Mouse (Mus musculus) urinary bladder, postnatal 25 days (tissue): ENCODE data around the gene Serpinb6a.
"Not testable (repeated sequence)": the region's sequence is repeated elsewhere in the genome, so short reads cannot be mapped to it uniquely, and the experiment has no call there.

Experiments used
- DNase-seq: peaks from one replicate; pipeline ENCODE4 v3.0.0; 2022; ENCODE audit warnings: low spot score

Gene Serpinb6a

GRCm38 (mm10) chr13:33989625-33990024 is 13.0 kb downstream of the Serpinb6a start:
- no peak for DNase-seq

GRCm38 (mm10) chr13:33966574-33966973 is 36.0 kb downstream of the Serpinb6a start:
- no peak for DNase-seq

GRCm38 (mm10) chr13:33966025-33966412 is 36.6 kb downstream of the Serpinb6a start:
- no peak for DNase-seq

- no peak for DNase-seq
Measured at GRCm38 (mm10) chr13:33965056-33966024, 37.3 kb downstream of the Serpinb6a start.

GRCm38 (mm10) chr13:33964206-33965046 is 38.2 kb downstream of the Serpinb6a start, which contains the start of gene Nqo2:
Gene Nqo2, plus strand, starts transcription at chr13:33964687.
- peak; percentile 47 for DNase-seq

GRCm38 (mm10) chr13:33959771-33960170 is 42.8 kb downstream of the Serpinb6a start:
- no peak for DNase-seq

GRCm38 (mm10) chr13:33956571-33957421 is 45.8 kb downstream of the Serpinb6a start:
- DNase-seq, result no peak

- no peak for DNase-seq
Measured at GRCm38 (mm10) chr13:33952947-33953346, 49.6 kb downstream of the Serpinb6a start.

- no peak for DNase-seq
Measured at GRCm38 (mm10) chr13:33952075-33952449, 50.5 kb downstream of the Serpinb6a start.

- DNase-seq, result no peak
Measured at GRCm38 (mm10) chr13:33951308-33952074, 51.1 kb downstream of the Serpinb6a start.

- peak; percentile 25 for DNase-seq
Measured at GRCm38 (mm10) chr13:33942212-33942779, 60.3 kb downstream of the Serpinb6a start.

GRCm38 (mm10) chr13:33941288-33941808 is 61.2 kb downstream of the Serpinb6a start:
- no peak for DNase-seq

- not testable (repeated sequence) for DNase-seq
Measured at GRCm38 (mm10) chr13:33937587-33937986, 65.0 kb downstream of the Serpinb6a start.

GRCm38 (mm10) chr13:33937151-33937550 is 65.4 kb downstream of the Serpinb6a start:
- no peak for DNase-seq

GRCm38 (mm10) chr13:33935465-33936181 is 67.0 kb downstream of the Serpinb6a start:
- peak; percentile 51 for DNase-seq

- no peak for DNase-seq
Measured at GRCm38 (mm10) chr13:33934743-33935142, 67.9 kb downstream of the Serpinb6a start.

- DNase-seq, result no peak
Measured at GRCm38 (mm10) chr13:33930912-33931311, 71.7 kb downstream of the Serpinb6a start.

- no peak for DNase-seq
Measured at GRCm38 (mm10) chr13:33930281-33930680, 72.3 kb downstream of the Serpinb6a start.

GRCm38 (mm10) chr13:33921699-33922098 is 80.9 kb downstream of the Serpinb6a start:
- DNase-seq, result no peak

- DNase-seq, result no peak
Measured at GRCm38 (mm10) chr13:33921041-33921440, 81.6 kb downstream of the Serpinb6a start.
